Comparison of ENCODE assay signal across 8 mouse cellular contexts in the genomic region with DNA sequence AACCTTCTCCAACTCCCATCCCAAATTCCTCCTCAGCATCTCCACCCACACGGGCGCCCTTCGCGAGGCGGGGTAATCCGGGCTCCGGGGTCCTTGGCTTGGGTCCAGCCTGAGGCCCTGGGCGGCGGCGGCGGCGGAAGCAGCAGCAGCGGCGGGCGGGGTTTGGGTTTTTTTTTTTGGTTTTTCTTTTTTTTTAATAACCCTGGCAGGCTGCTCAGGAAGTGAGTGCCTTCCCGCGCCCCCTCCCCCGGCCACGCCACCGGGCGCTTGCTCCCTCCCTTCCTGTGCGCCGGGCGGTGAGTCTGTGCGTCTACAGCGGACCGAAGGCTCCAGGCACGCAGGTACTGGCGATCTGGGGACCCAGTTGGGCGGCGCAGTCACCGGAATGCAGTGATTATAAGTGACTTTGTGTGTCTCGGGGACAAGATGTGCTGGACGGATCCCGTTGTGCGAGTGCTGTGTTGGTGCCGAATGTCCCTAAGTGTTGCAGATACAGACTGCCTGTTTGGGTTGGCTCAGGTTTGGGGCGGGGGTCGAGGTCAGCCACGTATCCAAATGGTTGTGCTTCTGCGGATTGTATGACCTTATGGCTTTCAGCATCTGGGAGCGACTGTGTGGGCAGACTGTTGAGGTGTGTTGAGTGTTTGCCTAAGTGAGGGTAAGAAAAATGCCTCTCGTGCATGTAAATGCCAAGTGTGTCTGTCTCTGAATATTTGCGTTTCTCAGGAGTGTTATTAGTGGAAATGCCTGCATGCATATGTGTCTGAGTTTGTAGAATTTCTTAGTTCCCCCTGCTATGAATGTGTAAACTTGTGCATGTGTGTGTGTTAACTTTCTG. TPM values are rescaled to one million over a fixed set of nuclear protein-coding genes. Genes with fewer than 3 reads are reported as not detected.
DNase-seq lines count a peak whose midpoint lies in the region; ATAC-seq and TF ChIP-seq lines count a peak whose summit lies in the region.

TSS of gene Adamts10 (plus strand) at position 287 of the 838 bp plus-strand sequence.

- in situ Hi-C loops in Patski (cut with MboI; ENCODE audit: low pct_unique_long_range_greater_than_20kb): loop anchor here (10.0 kb wide), 1 partner anchor 281 kb away; no protein-coding TSS in a partner anchor

- intact Hi-C loops in gastrocnemius, adult 2 months (cut with DNase I): no loop called here

- TF ChIP-seq CTCF in Patski (IDR thresholded peaks at IDR 0.05): no peak
- no peak for TF ChIP-seq CTCF in gastrocnemius, adult 2 months (IDR thresholded peaks at IDR 0.05)

- no peaks in the 10 kb centered on the region for H3K27me3 ChIP-seq in Patski
- H3K27me3 ChIP-seq in hindbrain, embryonic 16.5 days (replicated peaks; ENCODE audit: control insufficient read depth, insufficient read depth, low read length): no peaks in the 10 kb centered on the region
- H3K27me3 ChIP-seq in megakaryocyte, embryonic 14.5 days (replicated peaks): peaks cover 5% of the 10 kb centered on the region

- POLR2A ChIA-PET in Patski (lab: Charles Lee): no interaction called here

- peaks cover 3% of the 10 kb centered on the region; the same call in 1 of the 2 replicates for H3K36me3 ChIP-seq in hindbrain, embryonic 16.5 days (ENCODE audit: control insufficient read depth, insufficient read depth, low read length)
- peaks cover 18% of the 10 kb centered on the region for H3K36me3 ChIP-seq in megakaryocyte, embryonic 14.5 days (replicated peaks; ENCODE audit: low read length)

- peak; percentile 46 for ATAC-seq in Patski
- peak; percentile 88 for ATAC-seq in hindbrain, embryonic 16.5 days

- H3K4me1 ChIP-seq in hindbrain, embryonic 16.5 days (ENCODE audit: control insufficient read depth, insufficient read depth, low read depth, low read length): peaks cover 13% of the 10 kb centered on the region
- peaks cover 40% of the 10 kb centered on the region for H3K4me1 ChIP-seq in megakaryocyte, embryonic 14.5 days

- CTCF ChIA-PET in Patski (lab: Charles Lee): no interaction called here

- under 1% methylated on average over 43 of the region's 44 CpGs for WGBS in hindbrain, embryonic 16.5 days

- no peaks in the 10 kb centered on the region for H3K9me3 ChIP-seq in hindbrain, embryonic 16.5 days (ENCODE audit: control insufficient read depth, low read length)
- H3K9me3 ChIP-seq in megakaryocyte, embryonic 14.5 days: no peaks in the 10 kb centered on the region

- peak within 1 kb of the TSS; percentile 89 for H3K27ac ChIP-seq in gastrocnemius, adult 2 months
- peak within 1 kb of the TSS; percentile 73 for H3K27ac ChIP-seq in hindbrain, embryonic 16.5 days (ENCODE audit: low read depth, low read length)

- H3K9ac ChIP-seq in hindbrain, embryonic 16.5 days (ENCODE audit: low read depth, low read length): peak within 1 kb of the TSS; percentile 87

- peak within 1 kb of the TSS; percentile 77 for H3K4me3 ChIP-seq in gastrocnemius, adult 2 months
- peak within 1 kb of the TSS; percentile 71 for H3K4me3 ChIP-seq in hindbrain, embryonic 16.5 days (ENCODE audit: low read length)
- H3K4me3 ChIP-seq in megakaryocyte, embryonic 14.5 days (replicated peaks): peak within 1 kb of the TSS; percentile 93

- peak within 1 kb of the TSS; percentile 79 for H3K4me2 ChIP-seq in hindbrain, embryonic 16.5 days (ENCODE audit: low read length)

- no peak for DNase-seq in Patski (ENCODE audit: low read depth, low spot score)
- DNase-seq in cerebellum, postnatal 25 days: peak; percentile 80 to 88
- peak; percentile 86 for DNase-seq in gastrocnemius, adult 2 months
- DNase-seq in left cerebral cortex, adult 8-10 months (ENCODE audit: low spot score in 2 of 2): peak; percentile 32 to 34
- peak; percentile 69 for DNase-seq in right cerebral cortex, postnatal 14 days
- peak; percentile 77 for DNase-seq in urinary bladder, postnatal 25 days (ENCODE audit: low spot score)

RNA-seq across cellular contexts. Expression of gene Adamts10, which starts in this region (rescaled TPM):
- 15.4 TPM for polyA plus RNA-seq in Patski (2021)
- 1 to 10 TPM; 7.4 TPM for total RNA-seq in gastrocnemius, adult 2 months (2021)
- polyA plus RNA-seq in hindbrain, embryonic 16.5 days (2015; fragmentation: Nextera tagmentation; extraction: Ambion mirVana): 55.4 and 65.3 TPM in 2 replicates
- 10 to 100 TPM; 21.2 to 29.5 (median 26.3) TPM for total RNA-seq in left cerebral cortex, adult 8-10 months (2022)
- 11.6 and 15.5 TPM in 2 replicates for polyA plus RNA-seq in megakaryocyte, embryonic 14.5 days (2012; ENCODE audit: insufficient read depth, low replicate concordance)
